Mouse (Mus musculus) left cerebral cortex, adult 8-10 months (tissue): ENCODE measurements at regions not wholly inside any gene's neighbourhood (a gene's known extent, or its start where the extent isn't known, plus 50 kb on each side); places are given as distances from the start of the nearest gene placed in this dataset.

ENCODE experiments used
- DNase-seq, 2 experiments: peaks; one replicate each; pipeline ENCODE4 v3.0.0; 2022; ENCODE audit warnings: low spot score in 2 of 2

DNA sequence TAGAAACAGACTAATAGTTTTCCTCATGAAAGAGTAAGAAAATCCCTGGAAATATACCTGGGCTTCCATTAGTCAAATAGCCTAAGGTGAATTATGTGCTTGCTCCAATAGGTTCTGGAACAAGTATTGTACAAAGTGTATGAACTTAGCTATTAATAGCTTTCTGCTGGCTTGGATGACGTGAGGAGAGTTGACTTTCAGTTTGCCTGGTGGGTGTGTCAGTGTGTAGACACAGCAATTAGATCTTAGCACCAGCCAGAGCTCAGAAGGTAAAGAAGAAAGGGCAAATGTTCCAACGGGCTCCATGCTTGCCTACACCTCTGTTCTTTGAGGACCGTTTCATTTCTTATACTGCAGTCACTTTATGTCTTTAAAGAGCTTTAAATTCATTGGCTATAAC is 654.8 kb upstream of the Mef2c start:
- no peak for DNase-seq

DNA sequence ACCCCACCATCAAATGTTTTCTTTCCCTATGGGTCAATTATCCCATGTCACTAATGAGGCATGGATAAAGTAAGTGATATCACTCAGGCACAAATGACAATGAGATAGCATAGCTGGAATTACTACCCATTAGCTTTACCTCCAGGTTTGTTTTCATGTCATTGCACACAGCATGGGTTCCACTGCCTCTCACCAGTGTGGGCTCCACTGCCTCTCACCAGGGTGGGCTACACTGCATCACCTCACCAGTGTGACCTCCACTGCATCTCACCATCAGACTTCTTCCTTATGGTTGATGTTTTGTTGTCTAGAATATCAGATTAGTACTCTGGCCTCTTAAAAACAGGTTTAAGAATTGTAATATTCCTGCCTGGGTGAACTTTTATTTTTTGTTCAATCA is 634.0 kb upstream of the Mef2c start:
- no peak for DNase-seq

- DNase-seq: no peak
These were observed 629.7 kb upstream of the Mef2c start for GRCm38 (mm10) chr13:82874091-82874490.

DNA sequence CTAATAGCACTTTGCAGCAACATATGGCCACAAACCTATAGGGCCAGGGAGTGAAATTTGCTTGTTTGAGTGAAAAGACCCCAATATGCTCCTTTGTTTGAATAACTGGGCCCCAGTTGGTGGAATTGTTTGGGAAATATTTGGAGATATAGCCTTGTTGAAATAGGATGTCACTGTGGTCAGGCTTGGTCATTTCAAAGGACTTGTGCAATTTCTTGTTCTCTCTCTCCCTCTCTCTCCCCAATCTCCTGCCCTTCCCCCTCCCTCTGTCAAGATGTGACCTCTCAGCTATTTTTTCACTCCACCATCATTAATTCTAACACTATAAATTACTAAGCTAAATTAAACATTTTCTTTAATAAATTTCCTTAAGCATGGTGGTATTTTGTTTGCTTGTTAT is 620.5 kb upstream of the Mef2c start:
- no peak for DNase-seq

DNA sequence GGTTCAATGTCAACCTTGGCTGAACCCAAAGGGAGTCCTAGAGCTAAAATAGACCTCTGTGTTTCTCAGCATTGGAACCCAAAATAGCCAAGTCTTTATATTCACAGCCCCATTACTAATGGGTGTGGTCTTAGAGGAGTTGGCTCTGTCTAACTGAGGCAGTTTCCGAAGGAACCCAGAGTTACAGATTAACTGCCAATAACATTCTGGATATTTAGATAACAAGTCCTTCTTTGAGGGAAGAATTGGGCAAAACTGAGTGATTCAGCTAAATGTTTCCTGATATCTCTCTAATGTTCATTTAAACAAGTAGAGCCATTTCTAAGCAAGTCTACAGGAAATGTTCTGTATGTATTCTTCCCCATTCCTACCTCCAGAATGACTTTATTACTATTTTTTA is 615.1 kb upstream of the Mef2c start:
- no peak for DNase-seq

DNA sequence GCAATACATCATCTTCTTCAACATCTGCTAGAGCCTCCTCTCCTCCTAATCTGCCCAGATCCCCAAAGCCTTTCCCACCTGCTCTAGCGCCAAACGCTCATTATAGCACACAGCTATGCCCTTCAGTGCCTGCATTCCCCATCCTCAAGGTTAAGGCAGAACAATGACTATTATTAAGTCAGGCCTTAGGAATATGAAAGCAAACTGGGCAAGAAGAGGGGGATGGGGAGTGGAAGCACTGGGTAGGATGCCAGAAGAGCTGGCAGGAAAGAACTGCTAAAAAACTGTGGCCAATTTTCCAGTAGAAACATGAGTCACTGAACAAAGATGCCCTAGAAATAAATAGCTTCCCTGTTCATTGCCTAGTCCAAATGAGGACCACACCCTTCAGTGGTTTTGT is 611.1 kb upstream of the Mef2c start:
- DNase-seq: peak in 1 of 2 experiments; percentile 22

- no peak for DNase-seq
These were observed 604.1 kb upstream of the Mef2c start for GRCm38 (mm10) chr13:82899686-82900085.

GRCm38 (mm10) chr13:82902160-82902559 is 601.7 kb upstream of the Mef2c start:
- DNase-seq: no peak

- DNase-seq: no peak
These were observed 600.2 kb upstream of the Mef2c start for GRCm38 (mm10) chr13:82903637-82904036.

DNA sequence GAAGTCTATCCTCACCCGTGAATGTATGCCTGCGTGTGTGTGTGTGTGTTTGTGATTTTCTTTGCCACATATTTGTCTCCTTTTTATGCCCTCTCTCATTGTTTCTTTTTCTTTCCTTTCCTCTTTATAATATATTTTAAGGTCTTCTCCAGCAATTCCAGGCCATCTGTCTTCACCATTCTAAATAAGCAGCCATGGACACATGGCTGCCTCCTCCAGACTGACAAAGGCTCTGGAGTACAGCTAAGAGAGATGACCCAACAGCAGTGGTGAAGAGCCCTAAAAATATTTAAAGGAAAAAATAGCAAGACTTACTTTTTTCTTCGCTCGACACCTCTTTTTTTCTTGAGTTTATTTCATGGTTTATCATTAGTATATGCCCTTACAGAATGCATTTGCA is 596.1 kb upstream of the Mef2c start:
- DNase-seq: peak in 1 of 2 experiments; percentile 39

DNA sequence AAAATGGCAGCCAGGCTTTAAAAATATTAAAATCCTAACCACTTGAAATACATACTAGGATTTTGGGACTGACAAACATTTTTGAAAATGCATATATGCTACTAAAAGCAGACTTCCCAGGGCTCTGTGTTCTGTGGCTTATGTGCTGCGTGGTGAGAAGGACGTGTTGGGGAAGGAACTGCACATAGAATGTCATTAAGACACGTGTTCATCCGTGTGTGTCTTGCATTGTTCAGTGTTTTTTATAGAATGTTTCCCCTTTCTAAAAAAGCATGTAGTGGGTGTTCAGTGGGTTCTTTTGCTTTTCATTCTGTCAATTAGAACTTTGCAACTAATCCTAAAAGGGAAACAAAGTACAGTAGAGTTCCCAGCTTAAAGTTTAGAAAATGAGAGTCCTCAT is 594.7 kb upstream of the Mef2c start:
- peak in 1 of 2 experiments; percentile 28 for DNase-seq

GRCm38 (mm10) chr13:82912859-82913258 is 591.0 kb upstream of the Mef2c start:
- DNase-seq: peak in 1 of 2 experiments; percentile 15

GRCm38 (mm10) chr13:82915194-82915593 is 588.6 kb upstream of the Mef2c start:
- no peak for DNase-seq

DNA sequence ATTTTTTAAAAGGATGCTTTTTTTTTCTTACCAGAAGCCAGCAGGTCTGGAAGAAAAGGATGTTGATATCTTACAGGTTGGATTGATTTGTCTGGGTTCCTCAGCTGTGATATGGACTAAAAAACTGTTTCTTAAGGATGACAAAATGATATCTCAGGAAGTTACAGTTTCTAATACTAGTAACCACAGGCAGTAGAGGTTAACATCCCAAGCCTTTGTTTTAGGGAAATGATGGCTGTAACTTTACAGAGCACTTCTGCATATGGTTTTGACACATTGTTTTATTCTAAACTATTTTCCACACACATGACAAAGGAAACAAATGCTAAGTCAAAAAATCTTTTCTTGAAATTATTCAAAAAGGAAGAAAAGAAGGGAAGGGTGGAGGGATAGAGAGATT is 573.8 kb upstream of the Mef2c start:
- no peak for DNase-seq

- DNase-seq: no peak
These were observed 566.0 kb upstream of the Mef2c start for GRCm38 (mm10) chr13:82937856-82938255.

- peak in 1 of 2 experiments; percentile 15 for DNase-seq
These were observed 561.0 kb upstream of the Mef2c start for GRCm38 (mm10) chr13:82942691-82943341.

- no peak for DNase-seq
These were observed 556.9 kb upstream of the Mef2c start for GRCm38 (mm10) chr13:82946931-82947330.

GRCm38 (mm10) chr13:82949541-82949940 is 554.3 kb upstream of the Mef2c start:
- DNase-seq: peak in 1 of 2 experiments; percentile 29

- no peak for DNase-seq
These were observed 541.5 kb upstream of the Mef2c start for GRCm38 (mm10) chr13:82962333-82962732.

DNA sequence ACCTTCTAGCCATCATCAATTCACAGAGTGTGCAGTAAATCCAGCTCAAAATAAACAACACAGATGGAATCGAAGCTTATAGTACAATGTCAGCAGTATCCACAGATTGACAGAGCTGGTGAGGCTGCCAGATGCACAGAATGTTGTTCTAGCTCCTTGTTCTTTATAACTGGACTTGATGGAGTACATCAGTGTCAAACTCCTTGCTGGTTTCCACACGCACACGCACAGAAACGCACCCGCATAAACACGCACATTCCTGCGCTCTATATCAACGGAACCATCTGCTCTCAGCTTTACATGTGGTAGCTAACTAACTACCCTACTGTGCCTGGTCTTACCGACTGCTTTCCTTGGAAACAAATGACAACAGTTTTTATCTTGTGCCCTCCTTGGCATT is 532.1 kb upstream of the Mef2c start:
- DNase-seq: peak in 1 of 2 experiments; percentile 18

DNA sequence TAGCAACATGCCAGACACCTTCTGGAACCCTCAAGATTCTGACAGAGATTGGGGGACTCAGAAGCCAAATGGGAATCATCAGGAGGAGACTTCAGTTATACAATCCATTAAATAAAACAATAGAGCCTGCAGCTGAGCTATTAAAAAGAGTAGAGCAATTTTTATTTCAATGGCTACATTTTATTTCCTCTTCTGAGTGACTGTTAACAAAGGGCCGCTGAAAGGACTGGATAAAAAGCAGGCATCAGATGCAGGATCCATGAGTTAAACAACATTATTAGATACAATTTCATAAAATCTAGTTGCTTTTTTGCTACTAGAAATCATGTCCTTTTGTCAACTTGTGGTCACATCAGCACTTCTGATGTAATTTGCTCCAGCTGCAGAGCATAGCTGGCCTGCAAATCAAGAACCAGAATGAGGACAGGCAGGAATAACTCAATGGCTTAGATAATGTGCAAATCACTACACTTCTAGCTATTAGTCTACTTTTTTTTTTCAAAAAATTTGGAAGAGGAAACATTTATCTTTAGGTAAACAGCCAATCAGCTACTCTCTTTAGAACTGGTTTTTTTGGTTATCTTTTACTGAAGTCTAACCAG is 529.5 kb upstream of the Mef2c start:
- no peak for DNase-seq

DNA sequence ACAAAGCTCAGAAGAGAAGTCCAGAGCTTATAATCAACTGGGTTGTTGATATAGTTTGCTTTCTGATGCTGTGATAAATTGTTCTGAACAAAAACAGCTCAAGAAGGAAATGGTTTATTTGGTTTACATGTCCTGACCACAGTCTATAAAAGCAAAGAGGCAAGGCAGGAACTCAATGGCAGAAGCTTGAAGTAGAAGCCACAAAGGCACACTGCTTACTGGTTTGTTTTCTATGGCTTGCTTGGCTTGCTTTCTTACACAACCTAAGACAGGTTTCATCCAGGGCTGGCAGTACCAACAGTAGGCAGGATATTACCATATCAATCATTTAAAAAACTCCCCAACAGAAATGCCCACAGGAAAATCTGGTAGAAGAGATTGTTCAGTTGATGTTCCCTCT is 502.7 kb upstream of the Mef2c start:
- DNase-seq: no peak

GRCm38 (mm10) chr13:83016686-83017085 is 487.1 kb upstream of the Mef2c start:
- no peak for DNase-seq
